Mouse (Mus musculus) embryonic fibroblast, embryonic 13.5 days (primary cell): ENCODE measurements around the gene Thoc6.

Experiments
- CTCF ChIP-seq: IDR thresholded peaks from 2 replicates; pipeline ENCODE4 v1.5.1; 2011; ENCODE audit warnings: mild to moderate bottlenecking, control low read depth, low read length, moderate library complexity, borderline replicate concordance; ENCODE audit not compliant: insufficient read depth
- POLR2A ChIP-seq: IDR thresholded peaks from 2 replicates; pipeline ENCODE4 v1.6.1; 2011; ENCODE audit warnings: low read depth, mild to moderate bottlenecking, control low read depth, low read length, moderate library complexity

GRCm38 (mm10) chr17:23644613-23645495 lies 28.8 kb downstream of the Thoc6 start, which contains the start of gene Mmp25:
- TF ChIP-seq POLR2A: no peak
- no peak for TF ChIP-seq CTCF
